Mouse (Mus musculus) liver, adult 2 months (tissue): ENCODE results near the gene Olfr194.

Experiments
- CTCF ChIP-seq: fragments of 200-500 bp; IDR thresholded peaks from 2 replicates; pipeline ENCODE4 v1.5.1; 2011; ENCODE audit warnings: low read depth, low read length, control low read depth
- POLR2A ChIP-seq: fragments of 200-500 bp; IDR thresholded peaks from 2 replicates; pipeline ENCODE4 v1.6.1; 2011; ENCODE audit warnings: low read length, control low read depth; ENCODE audit not compliant: insufficient read depth; ENCODE audit errors: extremely low read depth

- TF ChIP-seq POLR2A (no peak), CTCF (no peak)
Measured at GRCm38 (mm10) chr16:59111781-59112180, 9.1 kb downstream of the Olfr194 start, which contains the start of gene Olfr193.
